Mouse (Mus musculus) gastrocnemius, postnatal 10 days (tissue): ENCODE measurements around the gene Tex37. TPM values are rescaled to one million over a fixed set of nuclear protein-coding genes. Genes with fewer than 3 reads are reported as not detected.

Experiments
- DNase-seq: peaks from one replicate; pipeline ENCODE4 v3.0.0; 2021; ENCODE audit warnings: mixed read lengths
- long read RNA-seq, 2 experiments: library from polyadenylated mRNA; stranded (forward); transcript quantifications; one replicate each; pipeline ENCODE4 v2.0.0; 2021
- total RNA-seq, 2 experiments: library from RNA; stranded (reverse); gene quantifications; 2 replicates each; pipeline ENCODE4 v1.2.3; 2021

The Tex37 gene
- not detected for total RNA-seq
- long read RNA-seq, experiment 1 = 0 reads
- long read RNA-seq, experiment 2 = 0 reads

DNA sequence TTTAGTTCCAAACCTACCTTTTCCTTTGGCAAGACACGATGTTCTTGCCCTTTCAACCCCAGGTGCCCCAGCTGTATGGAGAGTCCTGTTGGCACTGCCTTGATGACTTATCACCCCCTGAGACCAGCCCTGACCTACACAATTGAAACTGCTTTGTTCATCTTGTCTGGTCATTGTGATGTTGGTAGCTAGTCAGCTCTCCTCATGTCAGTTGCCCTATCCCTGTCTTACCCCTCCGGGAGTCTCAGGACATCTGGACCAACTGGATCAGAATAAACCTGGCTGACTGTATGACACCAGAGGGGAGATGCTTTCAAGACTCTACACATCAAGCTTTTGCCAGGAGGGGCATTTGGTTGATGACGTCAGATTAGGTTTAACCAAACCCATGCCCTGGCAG is at the start of gene Tex37:
Gene Tex37 (minus strand): TSS at position 101 of the 400 bp plus-strand sequence.
- no peak for DNase-seq

DNA sequence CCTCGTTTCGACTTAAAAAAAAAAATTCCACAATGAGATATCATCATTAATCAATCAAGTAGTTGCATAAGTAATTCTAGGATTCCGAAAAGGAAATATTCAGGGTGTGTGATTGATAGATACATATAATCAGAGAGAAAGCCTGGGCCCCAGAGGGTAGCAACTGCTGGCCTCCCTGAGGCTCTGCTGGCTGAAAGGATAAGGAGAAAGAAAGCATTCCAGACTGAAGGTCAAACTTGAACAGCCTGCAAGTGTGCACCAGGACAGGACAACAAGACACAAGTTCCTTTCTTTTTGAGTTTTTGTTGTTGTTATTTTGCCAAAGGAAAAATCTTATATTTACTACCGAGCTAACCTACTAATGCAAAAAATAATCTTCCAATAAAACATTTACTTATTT is 49.6 kb upstream of the Tex37 start:
- no peak for DNase-seq

DNA sequence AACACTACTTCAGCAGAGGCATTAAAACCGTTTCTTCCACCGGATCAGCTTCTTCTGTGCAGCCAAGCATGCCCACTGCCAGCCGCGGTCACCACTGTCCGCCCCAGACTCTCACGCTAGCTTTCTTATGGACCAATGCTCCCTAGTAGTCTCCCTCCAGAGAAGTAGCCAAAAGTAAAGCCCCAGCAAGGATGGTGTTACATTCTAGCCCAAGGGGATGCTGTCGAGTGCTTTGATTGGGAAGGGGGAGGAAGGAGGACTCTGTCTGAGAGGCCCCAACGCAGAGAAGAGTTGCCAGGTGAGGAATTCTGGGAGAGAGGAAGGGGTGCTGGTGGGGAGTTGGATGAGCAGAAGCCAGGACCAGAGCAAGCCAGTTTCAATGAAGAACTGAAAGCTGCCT is 48.7 kb upstream of the Tex37 start:
- DNase-seq = no peak

DNA sequence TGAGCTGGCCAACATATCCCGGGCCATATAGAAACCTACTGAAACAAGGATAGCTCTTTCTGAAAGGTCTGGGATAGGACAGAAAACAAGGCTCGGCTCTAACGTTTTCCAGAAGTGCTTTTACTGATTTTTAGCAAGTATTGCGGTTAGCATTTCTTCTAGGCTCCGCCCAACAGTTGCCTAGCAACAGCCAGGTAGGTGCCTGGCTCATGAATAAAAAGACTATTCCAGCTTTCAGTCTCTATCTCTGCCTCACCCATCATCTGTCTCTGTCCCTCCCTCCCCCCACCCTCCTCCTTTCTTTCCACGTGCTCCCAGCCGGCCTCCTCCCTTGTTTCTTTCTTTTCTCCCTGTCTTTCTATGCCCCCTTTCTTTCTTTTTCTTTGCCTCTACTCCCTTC is 47.0 kb upstream of the Tex37 start:
- DNase-seq = no peak

DNA sequence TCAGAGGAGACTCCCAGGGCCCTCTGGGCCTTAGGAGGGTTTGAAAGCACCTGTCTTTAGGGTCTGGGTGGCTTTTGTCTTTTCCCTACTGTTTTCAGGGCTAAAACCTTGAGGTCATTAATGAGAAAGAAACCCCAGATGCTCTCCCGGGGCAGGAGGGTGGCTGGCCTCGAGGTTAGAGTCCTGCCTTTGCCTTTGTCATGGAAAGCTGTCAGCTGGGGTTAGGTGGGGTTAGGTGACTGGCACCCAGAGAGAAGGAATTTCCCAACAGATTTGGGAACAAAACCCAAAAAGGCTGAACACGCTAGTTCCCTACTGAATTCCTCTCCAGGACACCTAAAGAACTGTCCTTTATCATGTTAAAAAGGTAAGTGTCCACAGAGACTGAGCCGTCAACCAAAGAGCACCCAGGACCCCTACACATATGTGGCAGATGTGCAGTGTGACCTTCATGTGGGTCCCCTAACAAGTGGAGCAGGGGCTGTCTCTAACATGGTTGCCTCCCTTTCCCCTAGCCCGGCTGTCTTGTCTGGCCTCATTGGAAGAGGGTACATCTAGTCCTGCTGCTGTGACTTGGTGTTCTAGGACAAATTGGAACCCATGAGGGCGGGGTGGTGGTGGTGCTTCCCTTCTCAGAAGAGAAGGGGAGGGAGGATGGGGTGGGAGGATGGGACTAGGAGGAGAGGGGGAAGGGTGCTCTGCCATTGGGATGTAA is 45.5 kb upstream of the Tex37 start:
- DNase-seq = no peak

DNA sequence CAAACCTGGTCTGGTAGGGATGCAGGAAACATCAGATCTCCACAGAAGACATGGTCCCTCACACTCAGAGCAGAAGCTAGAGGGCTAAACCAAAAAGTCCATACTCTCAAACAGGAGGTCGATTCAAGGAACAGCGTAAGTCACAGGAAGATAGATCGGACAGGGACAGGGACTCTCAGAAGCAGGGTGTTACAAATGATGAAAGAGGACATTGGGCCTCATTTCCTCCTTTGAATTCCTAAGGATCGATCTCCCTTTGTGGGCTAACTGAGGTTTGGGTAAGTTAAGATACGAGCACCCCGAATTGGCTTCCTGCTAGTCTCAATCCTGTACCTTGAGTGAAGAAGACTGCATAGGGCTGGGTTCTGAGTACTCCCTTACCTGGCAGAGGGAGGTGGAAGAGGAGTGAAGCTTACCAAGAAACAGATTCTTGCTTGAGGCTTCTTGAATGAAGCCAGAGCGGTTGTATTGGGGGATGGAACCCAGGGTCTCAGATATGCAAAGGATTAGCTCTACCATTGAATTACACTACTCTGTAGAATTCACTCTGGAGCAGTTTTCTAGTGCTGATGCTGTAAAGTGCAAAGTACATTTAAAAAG is 38.7 kb upstream of the Tex37 start:
- no peak for DNase-seq

DNA sequence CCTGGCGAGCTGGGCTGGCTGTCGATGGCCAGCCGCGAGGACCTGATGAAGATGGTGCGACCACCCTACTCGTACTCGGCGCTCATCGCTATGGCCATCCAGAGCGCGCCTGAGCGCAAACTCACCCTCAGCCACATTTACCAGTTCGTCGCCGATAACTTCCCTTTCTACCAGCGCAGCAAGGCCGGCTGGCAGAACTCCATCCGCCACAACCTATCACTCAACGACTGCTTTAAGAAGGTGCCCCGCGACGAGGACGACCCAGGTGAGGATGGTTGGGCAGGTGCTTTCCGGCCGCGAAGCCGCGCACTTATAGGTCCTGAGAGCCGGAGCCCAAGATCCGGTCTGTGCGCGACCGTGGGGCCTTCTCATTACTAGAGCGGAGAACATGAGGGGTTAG is 38.2 kb upstream of the Tex37 start:
- DNase-seq = peak; percentile 7

DNA sequence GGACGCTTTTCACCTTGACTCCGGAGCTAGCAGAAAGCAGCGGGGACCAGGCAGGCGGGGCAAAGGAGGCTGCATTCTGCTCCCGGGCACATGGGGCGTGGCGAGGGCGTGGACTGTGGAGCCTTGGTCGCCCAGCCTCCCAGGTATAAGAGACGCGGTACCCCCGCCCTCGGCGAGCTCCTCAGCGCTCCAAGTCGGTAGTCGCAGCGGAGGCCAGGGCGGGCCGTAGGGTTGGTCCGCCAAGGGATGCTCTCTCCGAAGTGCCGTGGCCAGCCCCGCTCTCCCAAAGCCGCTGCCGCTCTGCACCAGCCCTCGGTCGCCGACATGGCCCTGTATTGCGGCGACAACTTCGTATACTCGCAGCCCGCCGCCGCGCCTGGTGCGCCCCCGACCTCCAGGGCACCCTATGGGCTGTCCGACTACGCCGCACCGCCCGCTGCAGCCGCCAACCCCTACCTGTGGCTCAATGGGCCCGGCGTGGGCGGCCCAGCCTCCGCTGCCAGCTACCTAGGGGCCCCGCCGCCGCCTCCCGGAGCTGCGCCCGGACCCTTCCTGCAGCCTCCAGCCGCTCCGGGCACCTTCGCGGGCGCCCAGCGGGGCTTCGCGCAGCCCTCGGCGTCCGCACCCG is 37.7 kb upstream of the Tex37 start, which contains the start of gene Foxi3:
Gene Foxi3 (plus strand): TSS at position 247 of the 628 bp plus-strand sequence.
- DNase-seq = peak; percentile 19

DNA sequence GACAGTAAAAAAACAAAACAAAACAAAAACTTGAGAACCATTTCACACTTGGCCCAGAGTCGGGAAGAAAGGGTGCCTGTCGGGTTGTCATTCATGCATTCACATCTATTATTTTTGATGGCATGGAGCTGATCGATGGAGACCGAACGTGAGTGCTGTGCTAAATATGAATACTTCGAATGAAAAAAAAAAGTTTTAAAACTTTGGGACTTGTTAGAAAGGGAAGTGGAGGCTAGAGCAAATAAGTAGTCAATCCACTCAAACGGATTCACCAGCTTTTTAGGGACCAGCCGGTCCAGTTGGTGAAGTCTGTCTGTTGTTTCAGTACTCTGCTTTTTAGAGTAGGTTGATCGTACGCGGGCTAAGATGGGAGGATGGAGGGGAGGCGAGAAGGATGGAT is 37.1 kb upstream of the Tex37 start:
- DNase-seq = no peak

DNA sequence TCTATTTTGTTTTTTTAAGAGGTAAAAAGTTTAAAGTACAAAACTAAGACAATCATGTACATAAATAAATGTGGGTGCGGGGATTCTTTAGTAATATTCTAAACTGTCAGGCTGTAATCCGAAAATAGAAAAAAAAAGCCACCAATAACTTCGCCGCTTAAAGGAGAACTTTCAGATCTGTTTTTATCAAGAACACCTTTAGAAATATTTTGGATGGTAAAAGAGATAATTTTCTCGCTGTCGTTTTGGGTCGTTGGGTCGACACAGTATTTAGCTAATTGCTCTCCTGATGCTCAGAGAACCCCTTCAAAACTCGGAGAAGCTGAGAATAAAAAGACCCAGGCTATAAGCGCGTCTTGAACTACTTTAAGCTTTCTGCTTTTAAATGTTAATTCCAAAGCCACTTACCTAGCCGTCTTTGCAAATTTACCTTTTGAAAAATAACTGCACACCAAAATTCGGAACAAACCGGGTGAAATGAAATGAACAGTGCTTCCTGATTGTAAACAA is 36.6 kb upstream of the Tex37 start:
- DNase-seq = no peak

DNA sequence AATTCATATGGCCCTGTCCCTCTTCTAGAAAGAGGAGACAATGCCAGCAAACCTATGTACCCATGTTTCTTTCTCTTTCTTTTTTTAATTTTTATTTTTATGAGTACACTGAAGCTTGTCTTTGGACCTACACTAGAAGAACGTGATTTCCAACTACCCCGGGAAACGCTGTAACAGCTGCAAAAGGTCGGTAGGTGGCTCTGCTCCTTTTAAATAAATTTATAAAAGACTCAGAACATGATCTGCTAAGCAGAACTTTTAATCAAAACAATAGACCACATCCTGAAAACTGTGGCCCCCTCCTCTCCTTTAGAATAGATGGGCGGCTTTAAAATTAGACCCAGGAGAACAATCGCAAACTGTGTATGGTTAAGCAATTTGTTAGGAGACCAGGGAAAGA is 35.3 kb upstream of the Tex37 start:
- no peak for DNase-seq

DNA sequence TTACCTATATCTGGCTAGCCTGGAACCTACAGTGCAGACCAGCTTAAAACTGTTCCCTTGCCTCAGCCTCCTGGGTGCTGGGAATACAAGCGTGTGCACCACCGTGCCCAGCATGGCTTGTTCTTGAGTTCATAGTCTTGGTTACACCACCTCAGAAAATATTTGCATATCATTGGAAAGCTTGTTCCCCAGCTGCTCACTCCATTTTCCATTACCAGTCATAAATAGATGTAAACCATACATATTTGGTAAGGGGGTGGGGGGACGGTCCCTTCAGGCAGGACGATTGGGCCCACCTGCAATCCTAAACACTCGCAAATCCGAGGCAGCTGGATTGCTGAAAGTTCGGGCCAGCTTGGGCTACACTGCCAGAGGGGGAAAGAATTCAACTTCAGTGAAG is 34.5 kb upstream of the Tex37 start:
- DNase-seq = no peak

DNA sequence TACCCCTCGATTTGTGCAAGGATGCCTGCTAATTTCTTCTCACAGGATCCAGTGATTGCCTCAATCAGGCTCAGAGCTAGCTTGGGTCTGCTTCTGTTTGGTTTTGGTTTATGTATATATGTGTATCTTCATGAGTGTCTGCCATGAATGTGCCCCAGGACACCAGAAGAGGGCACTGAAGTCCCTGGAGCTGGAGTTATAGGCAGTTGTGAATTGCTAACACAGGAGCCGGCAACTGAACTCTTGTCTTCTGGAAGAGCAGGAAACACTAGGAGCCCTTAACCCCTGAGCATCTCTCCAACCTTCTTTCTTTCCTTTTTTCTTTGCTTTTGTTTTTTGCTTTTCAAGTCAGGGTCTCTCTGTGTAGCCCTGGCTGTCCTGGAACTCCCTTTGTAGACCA is 13.1 kb upstream of the Tex37 start:
- no peak for DNase-seq

DNA sequence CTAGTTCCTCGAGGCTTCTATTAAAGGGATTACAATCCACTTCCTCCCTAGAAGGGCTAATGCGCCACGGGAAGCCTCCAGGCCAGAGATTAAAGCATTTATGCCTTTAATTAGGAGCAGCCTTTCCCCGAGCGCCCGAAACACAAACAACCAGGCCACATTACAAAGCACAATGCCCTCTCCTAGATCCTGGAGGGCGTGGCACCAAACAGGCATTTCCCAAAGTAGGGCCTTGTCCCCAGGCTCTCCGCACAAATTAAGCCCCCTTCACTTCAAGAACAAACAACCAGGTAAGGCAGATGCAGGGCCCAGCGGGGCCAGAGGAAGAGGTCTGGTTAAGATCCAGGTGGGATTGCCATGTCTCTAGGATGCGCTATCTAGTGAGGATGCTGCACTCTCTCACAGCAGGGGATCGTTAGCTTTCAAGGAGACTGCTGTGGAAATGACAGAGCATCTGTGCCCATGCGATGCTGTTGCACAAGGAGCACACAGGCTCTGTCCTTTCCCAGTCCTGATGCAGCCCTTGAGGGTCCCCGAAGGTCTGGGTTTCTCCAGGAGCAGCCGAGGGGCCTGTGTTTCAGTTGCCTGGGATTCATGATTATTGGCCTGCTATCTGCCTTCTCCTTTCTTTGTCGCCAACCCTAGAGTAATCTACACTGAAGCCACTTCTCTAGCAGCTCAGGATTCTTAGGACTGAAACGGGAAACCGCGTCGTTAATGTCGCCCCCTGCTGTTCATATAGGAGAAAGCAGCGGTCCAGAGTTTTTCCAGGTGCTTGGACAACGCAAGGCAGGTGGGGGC is 2.7 kb upstream of the Tex37 start:
- peak; percentile 25 for DNase-seq

DNA sequence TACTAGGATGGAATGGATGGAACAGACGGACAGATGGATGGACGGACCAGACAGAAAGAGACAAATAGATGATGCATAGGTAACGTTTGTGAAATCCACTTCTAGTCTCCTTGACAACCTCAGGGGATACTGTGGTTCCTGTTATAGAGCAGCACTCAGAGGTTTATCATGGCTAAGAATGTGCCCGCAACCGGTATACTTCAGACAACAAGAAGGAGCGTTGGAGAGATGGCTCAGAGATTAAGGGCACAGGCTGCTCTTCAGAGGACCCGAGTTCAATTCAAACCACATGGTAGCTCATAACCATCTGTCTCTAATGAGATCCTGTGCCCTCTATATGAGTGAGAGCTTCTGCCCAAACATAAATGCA is 6.3 kb downstream of the Tex37 start:
- no peak for DNase-seq

DNA sequence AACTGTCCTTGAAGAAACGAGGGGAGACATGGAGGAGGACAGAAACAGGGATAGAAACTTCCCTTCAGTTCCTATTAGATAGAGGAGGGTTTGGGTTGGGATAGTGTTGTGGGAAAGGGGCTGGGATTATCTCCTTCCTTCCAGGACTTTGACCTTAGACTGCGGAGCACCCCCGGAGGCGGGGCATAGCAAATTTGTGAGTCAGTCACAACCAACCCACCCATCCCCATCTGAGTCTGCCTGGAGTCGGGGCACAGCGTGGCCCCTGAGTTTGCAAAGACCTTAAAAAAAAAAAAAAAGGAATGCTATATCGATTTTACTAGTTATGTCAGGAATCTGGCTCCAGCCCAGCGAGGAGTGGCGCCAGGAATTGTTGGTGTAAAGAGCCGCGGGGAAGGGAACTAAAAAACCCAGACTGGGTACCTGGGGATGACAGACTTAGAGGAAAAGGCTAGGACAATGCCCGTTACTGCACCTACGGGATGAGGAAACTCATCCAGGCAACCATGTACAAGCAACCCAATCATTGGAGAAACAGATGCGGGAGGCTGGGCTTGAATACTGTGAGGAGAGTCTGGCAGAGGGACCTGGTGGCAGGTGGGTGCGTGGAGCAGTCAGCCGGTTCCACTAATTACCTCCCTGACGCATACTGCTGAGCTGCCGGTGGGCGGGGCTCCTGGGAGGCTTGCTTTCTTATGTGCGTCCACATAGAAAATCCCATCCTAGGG is 6.9 kb downstream of the Tex37 start:
- peak; percentile 16 for DNase-seq

DNA sequence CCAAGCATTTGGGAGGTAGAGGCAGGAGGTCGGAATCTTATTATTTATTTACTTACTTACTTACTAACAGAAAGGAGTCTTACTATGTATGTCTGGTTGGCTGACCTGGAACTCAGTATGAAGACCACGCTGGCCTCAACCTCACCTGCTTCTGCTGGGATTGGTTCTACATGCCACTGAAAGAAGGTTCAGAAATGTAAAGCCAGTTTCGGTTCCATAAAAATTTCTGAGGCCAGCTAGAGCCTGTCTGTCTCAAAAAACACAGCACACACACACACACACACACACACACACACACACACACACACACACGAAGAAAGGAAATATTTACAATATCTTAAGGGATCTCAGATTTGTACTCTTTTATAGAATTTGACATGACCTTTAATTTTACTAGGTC is 8.4 kb downstream of the Tex37 start:
- DNase-seq = no peak

DNA sequence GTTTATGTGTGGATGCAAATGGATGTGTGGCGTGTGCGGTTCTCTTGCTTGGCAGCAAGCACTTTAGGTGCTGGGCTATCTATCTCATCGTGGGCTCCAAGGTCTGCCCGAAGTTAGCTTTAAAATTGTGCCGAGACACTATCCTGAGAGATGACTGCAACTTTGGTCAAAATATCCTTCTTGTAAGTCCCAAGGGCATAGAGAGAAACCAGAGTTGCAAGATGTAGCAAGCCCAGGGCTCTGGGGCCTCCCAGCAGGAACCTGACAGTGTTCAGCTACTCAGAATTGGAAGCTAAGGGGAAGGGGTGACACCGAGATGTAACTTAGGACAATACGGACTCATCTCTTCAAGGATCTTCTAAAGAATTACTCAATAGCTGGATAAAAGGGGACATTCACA is 9.2 kb downstream of the Tex37 start:
- DNase-seq = no peak

DNA sequence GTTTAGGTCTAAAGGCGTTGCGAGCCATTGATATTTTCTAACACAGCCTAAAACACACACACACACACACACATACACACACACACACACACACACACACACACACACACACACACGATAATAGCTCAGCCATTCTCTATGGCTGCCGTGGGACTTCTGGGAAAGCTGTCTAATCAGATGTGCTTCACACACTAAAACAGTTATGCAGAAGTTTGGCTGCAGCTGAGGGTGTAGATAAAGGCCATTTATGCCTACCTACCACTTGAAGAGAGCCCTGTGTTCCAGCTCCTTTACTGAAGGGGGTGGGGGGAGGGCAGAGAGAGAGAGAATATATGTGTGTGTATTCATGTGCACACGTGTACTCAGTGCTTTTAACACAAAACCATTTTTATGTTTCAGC is 15.0 kb downstream of the Tex37 start:
- DNase-seq = no peak

DNA sequence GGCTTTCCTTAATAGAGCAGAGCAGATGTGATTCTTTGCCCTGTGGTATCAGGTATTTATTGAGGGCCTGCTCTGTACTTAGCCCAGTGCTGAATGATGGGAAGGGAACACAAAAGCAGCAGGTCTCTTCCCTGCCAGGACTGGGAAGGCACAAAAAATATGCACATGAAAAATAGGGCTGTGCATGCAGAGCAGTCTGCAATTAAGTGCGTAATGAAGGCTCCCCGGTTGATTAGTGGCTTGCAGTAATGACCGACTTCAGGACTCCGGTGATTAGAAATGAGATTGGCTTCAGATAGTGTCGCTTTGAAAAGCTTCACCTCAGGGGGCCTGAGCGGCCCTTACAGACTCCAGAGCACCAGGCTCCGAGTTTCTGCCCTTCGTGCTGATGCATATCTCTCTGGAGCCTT is 19.1 kb downstream of the Tex37 start:
- no peak for DNase-seq

DNA sequence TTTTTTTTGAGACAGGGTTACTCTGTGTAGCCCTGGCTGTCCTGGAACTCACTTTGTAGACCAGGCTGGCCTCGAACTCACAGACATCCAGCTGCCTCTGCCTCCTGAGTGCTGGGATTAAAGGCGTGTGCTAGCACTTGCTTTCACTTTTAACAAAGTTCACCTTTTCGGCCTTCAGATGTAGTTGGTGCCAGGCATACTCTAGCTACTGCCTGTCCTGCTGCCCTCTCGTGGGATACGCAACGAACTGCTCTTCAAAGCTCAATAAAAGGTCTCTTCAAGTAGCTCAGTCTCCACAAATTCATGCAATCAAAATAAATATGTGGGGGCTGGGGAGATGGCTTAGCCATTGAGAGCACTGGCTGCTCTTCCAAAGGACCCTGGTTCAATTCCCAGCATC is 20.6 kb downstream of the Tex37 start:
- DNase-seq = no peak

DNA sequence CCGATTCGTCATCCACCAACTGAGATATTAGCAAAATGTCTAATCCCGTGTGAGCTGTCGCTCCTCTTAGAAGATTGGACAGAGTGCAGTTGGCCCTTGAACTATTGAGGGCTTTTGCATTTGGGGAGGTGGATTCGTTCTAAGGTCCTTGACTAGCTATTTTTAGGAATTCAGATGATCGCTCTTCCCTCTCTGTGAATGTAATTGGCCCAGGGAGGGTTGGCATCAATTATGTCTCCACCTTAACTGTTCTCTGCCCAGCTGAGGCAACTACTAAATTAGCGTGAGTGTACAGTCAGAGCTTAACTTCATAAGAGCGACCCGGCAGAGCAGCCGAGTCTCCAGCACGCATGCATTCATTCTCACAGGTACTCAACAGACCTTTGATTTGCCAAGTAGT is 30.7 kb downstream of the Tex37 start:
- no peak for DNase-seq
